Mouse (Mus musculus) adrenal gland, adult (tissue): ENCODE measurements around the gene Mtg2.

Experiments used
- DNase-seq, 2 experiments: peaks; one replicate each; pipeline ENCODE4 v3.0.0; 2022 to 2023; ENCODE audit warnings: low spot score in 1 of 2; ENCODE audit not compliant: inconsistent age in 2 of 2

Gene Mtg2

DNA sequence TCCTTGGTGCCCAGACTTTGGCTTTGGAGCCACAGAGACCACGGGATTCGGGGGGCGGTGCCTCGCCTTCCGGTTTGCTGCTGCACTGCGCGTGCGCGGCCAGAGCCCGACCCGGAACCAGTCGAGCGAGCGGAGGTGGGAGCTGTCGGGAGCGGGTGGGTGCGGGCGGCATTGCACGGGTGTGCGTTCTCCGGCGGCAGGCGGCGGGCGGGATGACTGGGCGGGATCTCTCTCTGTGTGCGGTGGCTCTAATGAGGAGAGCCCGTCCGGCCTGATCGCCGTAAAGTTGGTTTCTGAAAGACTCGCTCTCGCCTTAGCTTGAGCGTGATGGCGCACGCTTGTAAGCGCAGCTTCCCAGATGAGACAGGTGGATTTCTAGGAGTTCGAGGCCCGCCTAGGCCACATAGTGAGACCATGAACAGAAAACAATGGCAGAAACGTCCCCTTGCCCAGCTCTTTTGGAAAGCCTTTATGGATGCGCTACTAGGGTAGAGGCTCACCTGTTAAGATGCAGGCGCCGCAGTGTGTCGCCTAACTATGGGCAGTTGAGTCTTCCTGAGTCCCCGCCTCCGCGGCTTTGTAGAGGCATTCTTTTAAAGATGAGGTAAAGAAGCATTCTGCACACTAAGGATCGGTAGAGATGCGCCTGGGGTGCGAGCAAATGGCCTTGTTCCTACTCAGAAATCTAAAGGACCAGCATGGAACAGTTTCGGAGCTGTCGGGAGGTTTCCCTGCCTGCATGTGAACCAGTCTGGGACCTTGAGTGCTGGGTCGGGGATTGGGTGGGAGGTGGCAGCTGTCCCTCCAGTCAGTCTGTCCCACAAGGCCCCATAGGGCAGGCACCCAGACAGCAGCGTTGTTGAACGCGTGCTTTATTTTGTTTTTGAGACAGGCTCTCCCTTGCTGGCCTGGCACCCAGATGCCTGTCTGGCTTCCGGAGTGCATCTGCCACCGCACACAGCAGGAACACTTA, at the start of gene Mtg2:
Gene Mtg2, plus strand, starts transcription at position 108 of the 973 bp plus-strand sequence.
- peak; percentile 96 to 99 for DNase-seq

DNA sequence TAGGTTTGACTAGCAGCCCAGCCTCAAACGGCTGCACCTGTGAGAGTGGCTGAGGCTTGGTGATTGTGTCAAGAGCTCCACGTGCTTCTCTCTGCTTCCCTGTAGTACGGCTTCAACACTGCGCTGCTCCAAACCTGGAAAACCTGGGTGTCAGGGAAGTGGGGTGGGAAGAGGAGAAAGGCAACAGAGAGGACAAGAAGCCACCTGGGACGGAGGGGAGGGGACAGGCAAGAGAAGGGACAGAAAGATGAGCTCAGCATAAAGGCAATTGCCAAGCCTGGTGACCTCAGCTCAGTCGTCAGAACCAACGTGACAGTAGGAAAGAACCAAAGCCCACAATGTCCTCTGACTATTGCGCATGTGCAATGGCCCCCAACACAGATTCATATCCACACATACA, 49.5 kb upstream of the Mtg2 start:
- DNase-seq, result no peak

DNA sequence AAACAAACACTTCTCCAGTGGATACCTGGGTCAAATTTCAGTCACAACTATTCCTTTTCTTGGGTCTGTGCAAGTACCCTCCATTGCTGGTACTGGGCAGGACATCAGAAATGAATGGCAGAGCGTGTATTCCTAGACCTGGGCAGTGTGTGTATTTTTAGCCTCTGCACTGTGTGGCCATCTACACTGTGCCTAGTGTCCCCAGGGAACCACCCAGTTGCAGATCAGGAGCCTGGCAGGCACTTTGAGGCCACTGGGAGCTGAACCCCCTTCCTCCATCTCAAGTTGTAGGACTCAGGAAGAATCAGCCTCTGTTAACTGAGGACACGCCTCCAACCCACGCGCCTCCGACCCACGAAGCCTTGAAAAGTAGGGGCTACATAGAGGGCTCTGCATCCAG, 47.6 kb upstream of the Mtg2 start:
- no peak for DNase-seq

DNA sequence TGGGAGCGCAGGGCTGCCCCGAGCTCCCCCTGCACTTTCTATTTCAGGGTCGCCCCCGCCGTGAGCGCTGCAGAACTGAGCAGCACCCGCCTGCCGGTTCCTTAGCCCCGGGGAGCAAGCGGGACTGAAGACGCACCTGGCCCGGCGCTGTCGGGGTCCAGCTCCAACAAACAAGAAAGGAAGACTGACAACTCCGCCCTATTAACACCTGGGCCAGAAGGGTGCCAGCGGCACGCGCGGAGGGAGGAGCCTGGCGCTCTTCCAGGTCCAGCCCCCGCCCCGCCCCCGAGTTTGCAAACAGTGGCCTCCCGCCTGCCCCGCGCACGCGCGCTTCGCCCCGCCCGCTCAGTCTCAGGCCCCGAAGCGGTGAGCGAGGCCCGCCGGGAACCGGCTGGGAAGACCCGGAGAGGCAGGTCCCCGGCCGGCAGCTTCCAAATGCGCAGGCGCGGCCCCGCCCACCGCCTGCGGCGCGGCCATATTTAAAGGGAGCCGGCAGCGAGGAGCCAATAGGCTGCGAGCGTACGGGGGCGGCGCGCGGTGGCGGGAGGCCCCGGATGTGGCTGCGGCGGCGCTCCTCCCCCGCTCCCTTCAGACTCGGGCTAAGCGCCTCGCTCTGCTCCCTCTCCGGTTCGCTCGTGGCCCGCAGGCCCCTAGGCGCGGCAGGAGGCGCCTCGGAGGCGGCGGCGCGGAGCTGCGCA, 45.8 kb upstream of the Mtg2 start, which contains the start of gene Lsm14b:
Gene Lsm14b, plus strand, starts transcription at position 587 of the 698 bp plus-strand sequence.
- DNase-seq, result peak; percentile 100

DNA sequence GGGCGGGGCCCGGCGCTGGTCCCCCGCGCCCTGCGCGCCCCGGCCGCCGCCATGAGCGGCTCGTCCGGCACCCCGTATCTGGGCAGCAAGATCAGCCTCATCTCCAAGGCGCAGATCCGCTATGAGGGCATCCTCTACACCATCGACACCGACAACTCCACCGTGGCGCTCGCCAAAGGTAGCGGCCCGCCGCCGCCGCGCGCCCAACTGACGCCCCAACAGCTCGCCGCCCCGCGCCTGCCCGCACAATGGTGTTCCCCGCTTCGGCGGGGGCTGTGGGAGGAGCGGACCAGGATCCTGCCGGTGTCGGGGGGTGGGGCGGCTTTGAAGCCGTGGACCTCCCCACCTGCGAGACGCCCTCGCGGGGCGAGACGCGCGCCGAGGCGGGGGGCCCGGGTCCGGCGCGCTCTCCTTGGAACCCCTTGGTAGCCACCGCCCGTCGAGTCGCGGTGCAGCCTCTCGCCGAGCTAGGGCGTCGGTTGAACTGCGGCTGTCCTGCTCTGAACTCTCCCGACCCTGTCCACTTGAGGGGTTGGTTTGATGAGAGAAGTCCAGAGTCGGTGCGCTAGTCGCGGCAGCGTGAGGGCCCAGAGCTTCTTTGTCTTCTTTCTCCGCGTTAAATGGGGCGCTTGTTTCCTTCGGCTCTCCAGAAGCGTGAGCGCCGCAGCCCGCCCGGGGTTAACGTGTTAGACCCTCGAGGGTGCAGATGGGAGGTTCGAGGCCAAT, 45.1 kb upstream of the Mtg2 start:
- peak in 1 of 2 experiments; percentile 70 for DNase-seq

DNA sequence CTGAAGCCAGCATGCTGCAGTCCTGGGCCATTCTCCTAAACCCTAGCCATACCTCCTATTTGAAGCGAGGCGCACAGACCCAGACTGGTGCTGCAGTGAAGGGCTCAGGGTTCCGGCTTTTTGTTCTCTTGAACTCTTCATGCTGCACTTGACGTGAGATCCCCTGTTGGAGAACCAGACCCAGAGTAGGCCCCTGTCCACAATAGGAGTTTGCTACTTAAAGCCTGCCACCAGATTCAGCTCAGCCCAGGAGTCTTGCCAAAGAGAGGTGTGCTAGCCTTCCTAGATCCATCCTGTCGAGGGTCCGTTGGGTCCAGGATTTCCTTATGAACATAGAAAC, 44.6 kb upstream of the Mtg2 start:
- DNase-seq, result no peak

DNA sequence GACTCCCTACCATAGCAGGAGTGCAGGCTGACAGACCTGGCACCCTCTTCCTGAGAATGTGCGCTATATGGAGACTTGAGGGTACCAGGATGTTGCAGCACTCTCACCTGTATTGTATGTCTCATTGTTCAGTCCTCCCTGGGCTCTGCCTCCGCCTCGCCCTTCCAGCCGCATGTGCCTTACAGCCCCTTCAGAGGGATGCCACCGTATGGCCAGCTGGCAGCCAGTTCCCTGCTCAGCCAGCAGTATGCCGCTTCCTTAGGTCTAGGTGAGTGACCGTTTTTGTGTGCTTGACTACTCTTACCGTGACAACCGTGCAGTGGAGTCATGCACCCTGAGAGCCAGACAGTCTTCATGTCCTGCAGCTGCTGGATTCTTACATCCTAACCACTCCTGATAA, 42.6 kb upstream of the Mtg2 start:
- DNase-seq, result no peak

DNA sequence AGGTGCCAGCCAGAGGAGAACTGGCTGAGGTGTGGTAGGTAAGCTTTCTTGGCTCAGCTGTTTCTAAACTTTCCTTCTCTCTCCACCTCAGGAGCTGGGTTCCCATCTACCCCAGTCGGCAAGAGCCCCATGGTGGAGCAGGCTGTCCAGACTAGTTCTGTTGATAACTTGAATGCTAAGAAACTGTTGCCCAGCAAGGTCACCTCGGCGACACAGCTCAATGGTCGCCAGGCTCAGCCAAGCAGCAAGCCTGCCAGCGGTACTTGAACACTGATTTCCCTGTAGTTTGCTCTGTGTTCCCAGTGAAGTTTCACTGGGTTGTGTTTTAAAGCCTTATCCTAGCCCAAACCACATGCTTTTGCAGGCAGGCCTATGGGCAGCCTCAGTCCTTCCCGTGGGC, 39.1 kb upstream of the Mtg2 start:
- DNase-seq, result no peak

DNA sequence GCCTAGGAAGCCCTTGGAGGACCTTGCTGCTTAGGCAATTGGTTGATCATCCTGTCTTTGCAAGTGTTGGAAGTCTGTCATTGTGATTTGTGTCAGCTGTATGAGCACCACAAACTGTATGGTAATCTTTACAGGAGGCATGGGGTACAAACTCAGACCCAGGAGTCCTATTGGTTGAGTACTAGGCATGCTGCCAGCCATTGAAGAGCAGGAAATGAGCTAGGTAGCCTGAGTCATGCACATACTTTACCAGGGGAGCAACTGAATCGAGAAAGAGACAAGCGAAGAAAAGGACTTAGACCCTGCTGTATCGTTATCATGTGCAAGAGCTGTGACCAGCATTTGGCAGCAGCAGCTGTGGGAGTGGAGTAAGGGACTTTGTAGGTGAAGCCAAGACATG, 37.5 kb upstream of the Mtg2 start:
- DNase-seq, result no peak

DNA sequence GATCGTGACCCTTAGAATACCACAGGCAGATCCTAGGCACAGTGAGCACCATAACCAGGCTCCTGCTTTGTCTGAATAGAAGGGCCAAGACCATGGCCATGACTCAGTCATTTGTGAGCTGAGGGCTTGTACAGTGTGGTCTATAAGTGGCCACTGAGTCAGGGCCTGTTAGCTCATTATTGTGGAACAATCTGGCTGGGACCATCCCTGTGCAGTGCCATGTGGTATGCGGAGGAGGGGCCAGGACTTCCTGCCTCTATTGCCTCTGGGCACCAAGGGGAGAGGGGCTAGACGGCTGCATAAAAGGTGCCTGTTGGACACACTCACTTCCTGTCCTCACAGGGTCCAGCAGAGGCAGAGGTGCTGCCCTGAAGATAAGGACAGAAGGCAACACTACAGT, 36.4 kb upstream of the Mtg2 start:
- no peak for DNase-seq

DNA sequence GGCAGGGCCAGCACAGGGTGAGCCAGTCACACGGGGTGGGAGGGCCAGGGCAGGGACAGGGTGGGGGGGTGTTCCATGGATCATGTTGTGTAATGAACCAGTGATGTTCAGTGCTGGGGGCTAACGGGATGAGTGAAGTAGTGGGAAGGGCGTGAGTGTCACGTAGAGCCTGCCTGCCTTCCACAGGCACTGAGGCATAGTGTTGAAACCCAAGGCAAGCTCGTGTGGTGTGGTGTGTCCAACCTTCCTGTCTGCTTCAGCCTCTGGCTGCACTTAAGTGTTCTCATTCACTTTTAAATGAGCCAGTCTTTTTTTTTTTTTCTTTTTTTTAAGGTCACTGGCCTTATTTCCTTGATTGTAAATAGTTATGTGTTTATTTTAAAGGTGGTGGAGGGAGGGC, 35.6 kb upstream of the Mtg2 start:
- no peak for DNase-seq

DNA sequence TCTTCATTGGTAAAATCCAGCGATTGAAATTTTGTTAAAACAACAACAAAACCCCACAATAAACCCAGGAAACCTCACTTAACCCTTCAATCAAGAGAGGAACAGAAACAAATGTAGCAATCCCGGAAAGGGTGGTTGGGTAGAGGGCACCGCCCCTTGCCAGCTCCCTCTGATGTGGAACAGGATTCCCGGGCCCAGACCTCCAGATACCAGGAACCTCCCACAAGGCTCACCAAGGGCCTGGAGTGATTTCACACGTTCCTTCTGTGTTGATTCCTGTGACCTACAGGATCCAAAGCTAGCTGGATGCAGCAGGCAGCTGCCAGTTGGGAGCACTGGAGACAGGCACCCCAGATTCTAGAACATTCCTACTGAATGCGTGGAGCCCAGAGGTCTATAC, 30.0 kb upstream of the Mtg2 start:
- DNase-seq, result peak in 1 of 2 experiments; percentile 49

DNA sequence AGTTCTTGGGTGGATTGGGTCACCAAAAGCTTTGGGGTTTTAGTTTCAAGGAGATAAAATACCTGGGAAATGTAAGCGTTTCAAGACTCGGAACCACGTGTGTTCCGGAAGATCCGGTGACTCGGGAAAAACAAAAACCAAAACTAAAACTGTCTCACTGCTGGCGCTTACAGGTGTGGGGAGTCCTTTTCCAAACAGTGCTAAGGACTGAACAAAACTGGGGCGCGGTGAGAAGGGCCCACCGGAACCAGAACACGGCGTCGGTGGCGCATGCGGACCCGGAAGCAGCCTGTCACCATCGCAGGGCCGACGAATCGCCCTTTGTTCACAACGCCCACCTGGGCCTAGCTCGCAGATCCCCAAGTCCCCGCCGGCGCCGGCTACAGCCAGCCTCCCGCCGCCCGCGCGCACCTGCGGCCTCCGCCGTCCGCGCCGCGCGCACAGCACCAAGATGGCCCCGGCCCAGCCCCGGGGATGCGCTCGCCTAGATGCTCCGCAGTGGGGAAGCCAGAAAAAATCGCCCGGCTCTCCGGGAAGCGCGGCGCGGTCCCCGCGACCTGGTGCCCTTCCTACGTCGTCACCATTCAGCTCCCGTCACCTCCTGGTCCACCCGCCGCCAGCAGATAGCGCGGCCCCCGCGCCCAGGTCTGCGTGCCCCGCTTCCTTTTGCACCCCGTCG, 28.7 kb upstream of the Mtg2 start:
- no peak for DNase-seq

DNA sequence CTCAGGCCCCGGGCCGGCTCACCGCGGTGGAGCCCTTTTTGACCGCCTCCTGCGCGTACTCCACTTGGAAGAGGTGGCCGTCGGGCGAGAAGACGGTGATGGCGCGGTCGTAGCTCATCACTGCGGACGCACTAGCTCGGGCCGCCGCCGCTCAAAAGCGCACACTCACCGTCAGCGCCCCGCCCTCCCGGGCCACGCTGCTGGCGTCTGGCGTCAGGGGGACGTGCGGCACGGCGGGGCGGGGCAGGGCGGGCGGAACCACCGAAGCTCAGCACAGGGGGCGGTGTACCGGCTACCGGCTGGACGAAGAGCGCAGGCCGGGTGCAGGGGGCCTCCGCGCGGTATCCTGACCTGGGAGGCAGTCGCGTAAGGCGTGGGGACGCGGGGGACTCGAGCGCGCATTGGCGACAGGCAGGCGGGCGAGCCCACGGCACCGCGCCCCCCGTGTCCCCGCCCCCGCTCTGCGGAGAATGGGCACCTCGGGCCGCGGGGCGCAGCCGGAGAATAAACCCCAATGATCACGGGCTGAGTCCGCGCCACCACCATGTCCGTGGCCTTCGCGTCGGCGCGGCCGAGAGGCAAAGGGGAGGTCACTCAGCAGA, 28.0 kb upstream of the Mtg2 start, which contains the start of the genes Psma7 and Ss18l1:
Gene Psma7, minus strand, starts transcription at position 178 of the 602 bp plus-strand sequence.
Gene Ss18l1, plus strand, starts transcription at position 254 of the 602 bp plus-strand sequence.
- peak; percentile 93 to 97 for DNase-seq

DNA sequence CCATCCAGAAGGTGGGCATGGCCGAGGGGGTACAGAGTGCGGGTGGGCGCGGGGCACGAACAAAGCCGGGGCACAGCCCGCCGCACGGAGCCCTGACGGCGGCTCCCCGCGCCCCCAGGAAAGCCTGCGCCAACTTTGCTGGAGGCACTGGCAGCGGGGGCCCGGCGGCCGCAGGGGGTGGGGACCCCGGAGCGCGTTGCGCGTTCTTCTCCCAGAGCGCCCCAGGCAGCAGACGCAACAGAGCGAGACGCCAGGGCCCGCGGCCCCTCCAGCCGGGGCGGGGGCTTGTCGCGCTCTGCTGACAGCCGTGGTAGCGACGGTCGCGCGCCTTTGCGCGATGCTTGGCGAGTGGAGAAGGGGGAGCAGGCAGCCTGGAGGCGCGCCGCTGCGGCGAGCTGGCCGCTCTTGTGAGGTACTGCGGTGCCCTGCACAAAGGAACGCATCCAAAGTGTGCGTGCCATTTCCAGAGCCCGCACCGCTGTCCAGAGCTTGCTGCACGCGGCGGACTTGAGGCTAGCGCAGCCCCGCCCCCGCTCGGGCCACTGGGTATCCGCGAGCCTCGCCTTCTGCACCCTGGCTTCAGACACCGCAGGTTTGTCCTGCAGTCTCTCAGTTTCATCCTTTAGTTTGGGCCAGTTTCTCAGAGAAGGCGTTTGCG, 27.4 kb upstream of the Mtg2 start:
- peak; percentile 74 to 86 for DNase-seq

DNA sequence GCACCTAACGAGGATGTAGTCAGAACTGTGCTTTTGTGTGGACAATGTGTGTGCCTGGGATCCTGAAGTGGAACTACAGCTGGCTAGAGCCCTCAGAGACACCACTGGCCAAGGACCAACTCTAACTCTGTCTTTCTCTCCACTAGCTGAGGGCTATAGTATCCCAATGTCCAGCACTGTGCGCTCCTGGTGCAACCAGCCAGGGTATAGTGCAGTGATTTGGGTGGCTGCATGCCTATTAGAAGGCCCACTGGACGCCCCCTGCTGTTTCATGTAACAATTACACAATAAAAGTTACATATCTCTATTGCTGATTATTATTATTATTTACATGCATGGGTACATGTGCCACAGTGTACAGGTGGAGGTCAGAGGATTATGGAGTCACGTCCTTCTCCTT, 25.1 kb upstream of the Mtg2 start:
- DNase-seq, result peak; percentile 58 to 86

DNA sequence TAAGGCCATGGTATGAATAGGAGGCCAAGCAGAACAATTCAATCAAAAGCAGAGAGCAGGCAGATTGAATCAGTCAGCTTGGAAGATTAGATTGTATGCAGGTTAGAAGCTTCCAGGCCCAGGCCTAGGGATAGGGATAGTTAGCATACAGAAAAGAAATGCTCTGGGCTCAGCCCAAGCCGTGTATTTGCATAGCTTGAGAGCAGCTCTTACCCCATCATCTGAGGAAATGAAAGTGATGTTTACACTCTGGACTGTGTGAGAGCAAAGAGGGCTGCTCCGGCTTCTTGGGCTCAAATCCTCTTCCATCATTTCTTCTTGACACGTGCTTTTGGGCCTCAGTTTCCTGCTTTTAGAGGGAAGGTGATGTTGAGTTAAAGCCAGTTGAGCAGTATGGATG, 22.8 kb upstream of the Mtg2 start:
- no peak for DNase-seq

DNA sequence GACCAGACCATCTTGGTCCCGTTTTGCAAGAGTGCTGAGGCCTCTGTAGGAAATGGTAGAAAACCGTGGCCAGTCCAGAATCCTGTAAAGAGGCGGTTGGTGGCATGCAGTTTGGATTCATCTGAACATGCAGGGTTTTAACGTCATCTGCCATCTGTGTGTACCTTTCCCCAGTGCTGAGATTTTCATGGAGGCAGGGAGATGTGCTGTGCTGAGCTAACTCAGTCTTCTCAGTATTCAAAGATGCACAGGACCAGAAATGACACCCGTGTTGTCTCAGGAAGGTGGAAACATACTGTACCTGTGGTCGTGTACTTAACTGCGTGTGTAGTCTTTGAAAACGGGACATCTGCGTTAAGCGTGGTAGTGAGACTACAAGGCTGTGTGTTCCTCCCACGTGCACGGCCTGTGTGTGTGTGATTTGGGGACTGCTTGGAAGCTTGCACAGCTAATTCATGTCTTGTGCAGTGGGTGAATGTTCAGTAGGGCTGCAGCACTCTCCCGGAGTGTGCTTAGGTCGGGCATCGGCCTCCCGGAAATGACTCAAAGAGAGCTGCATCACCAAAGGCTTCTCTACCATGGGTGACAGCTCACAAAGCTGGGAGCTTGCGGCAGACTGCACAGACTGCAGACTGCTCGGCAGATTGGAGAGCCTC, 22.3 kb upstream of the Mtg2 start:
- no peak for DNase-seq

DNA sequence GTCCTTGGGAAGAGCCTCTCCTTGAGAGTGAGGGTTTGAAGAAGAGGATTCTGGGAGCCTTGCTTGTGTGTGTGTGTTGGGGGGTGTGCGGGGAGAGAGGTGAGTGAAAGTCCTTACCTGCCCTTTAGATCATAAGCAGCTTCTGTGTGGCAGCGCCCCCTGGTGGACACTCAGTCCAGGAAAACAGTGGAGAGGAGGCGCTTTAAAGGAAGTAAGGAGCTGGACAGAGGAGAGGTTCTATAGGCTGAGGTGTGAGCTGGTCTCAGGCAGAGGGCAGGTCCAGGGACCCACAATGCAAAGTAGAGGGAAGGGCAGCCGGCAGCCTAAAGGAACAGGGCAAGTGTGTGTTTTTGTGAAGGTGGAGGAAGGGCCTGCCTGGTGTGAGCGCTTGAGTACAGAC, 19.4 kb upstream of the Mtg2 start:
- peak; percentile 74 to 90 for DNase-seq
